ENCODE assay signal across 18 mouse cellular contexts in the genomic region with DNA sequence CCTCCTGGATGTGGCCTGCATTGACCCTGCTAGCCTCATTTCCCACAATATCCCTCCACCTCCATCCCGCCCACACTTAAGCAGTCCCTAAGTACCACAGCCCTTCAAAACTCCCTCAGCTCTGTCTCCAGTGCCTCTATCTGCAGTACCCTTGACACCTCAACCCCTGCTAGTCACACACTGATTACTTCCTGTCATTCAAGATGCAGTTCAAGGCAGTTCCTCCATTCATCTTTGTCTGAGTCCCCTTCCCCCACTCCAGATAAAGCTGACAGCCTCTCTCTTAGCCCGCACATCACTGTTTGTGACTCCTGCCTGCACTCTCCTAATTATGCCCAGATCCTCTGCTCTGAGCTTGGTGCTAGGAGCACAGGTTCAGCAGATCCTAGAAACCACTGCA.
DNase-seq lines count a peak whose midpoint lies in the region; ATAC-seq and TF ChIP-seq lines count a peak whose summit lies in the region.
"Had no signal": no experiment of that assay in that cellular context is flagged by ENCODE, and none has a peak within 500 bp of the region (broad histone marks: within the 10 kb centered on the region; RNA-seq: fewer than 3 reads in every experiment).

No protein-coding gene starts in this region.

- H3K9ac ChIP-seq in hindbrain, embryonic 16.5 days (ENCODE audit: low read depth, low read length) = no peak overlapping the region
- H3K9ac ChIP-seq in midbrain, embryonic 12.5 days (replicated peaks) = no peak overlapping the region
- no peak overlapping the region for H3K9ac ChIP-seq in midbrain, postnatal 0 days (replicated peaks; ENCODE audit: low read length, poor library complexity, severe bottlenecking)
- H3K9ac ChIP-seq: heart, embryonic 12.5 days; intestine, embryonic 15.5 days; limb, embryonic 12.5 days; liver, embryonic 14.5 days; stomach, embryonic 15.5 days had no signal

- WGBS in hindbrain, embryonic 10.5 days = 34% methylated on average over 2 of the region's 2 CpGs
- 31% methylated on average over 2 of the region's 2 CpGs for WGBS in hindbrain, embryonic 16.5 days
- WGBS in midbrain, embryonic 12.5 days = 27% methylated on average over 2 of the region's 2 CpGs
- 40% methylated on average over 2 of the region's 2 CpGs for WGBS in midbrain, postnatal 0 days

- peak; percentile 8 for DNase-seq in hindbrain, embryonic 10.5 days (ENCODE audit: low spot score)
- no peak for DNase-seq in midbrain, postnatal 0 days (ENCODE audit: low spot score)
- DNase-seq in embryo, embryonic 11 days = peak; percentile 11
- no peak for DNase-seq in frontal cortex, postnatal 25 days (ENCODE audit: low spot score in 2 of 2)
- DNase-seq in lung, postnatal 36 days = no peak
- DNase-seq: cerebellum, adult 9-11 months; gastrocnemius, postnatal 25 days; heart, postnatal 36 days; layer of hippocampus, adult 9-11 months had no signal

- no peaks in the 10 kb centered on the region for H3K27me3 ChIP-seq in hindbrain, embryonic 10.5 days (ENCODE audit: insufficient read depth, poor library complexity, severe bottlenecking)
- H3K27me3 ChIP-seq in hindbrain, embryonic 16.5 days (replicated peaks; ENCODE audit: control insufficient read depth, insufficient read depth, low read length) = no peaks in the 10 kb centered on the region
- no peaks in the 10 kb centered on the region for H3K27me3 ChIP-seq in midbrain, embryonic 12.5 days
- no peaks in the 10 kb centered on the region for H3K27me3 ChIP-seq in midbrain, postnatal 0 days (ENCODE audit: insufficient read depth, low read length)
- H3K27me3 ChIP-seq: heart, embryonic 12.5 days; intestine, embryonic 15.5 days; limb, embryonic 12.5 days; megakaryocyte, embryonic 14.5 days; stomach, embryonic 15.5 days had no signal

- H3K9me3 ChIP-seq in hindbrain, embryonic 10.5 days = no peaks in the 10 kb centered on the region
- no peaks in the 10 kb centered on the region for H3K9me3 ChIP-seq in hindbrain, embryonic 16.5 days (ENCODE audit: control insufficient read depth, low read length)
- 0 out of 2 replicates have a peak, but pooled peaks cover 6% of the 10 kb centered on the region for H3K9me3 ChIP-seq in midbrain, embryonic 12.5 days
- H3K9me3 ChIP-seq in midbrain, postnatal 0 days (ENCODE audit: low read length) = no peaks in the 10 kb centered on the region
- H3K9me3 ChIP-seq: heart, embryonic 12.5 days; intestine, embryonic 15.5 days; stomach, embryonic 15.5 days had no signal

- TF ChIP-seq CTCF in midbrain, postnatal 0 days (IDR thresholded peaks at IDR 0.05) = no peak

- no peak overlapping the region for H3K4me2 ChIP-seq in hindbrain, embryonic 16.5 days (ENCODE audit: low read length)
- H3K4me2 ChIP-seq in midbrain, embryonic 12.5 days (replicated peaks) = no peak overlapping the region
- H3K4me2 ChIP-seq in midbrain, postnatal 0 days (ENCODE audit: low read depth, low read length, poor library complexity, severe bottlenecking) = no peak overlapping the region
- H3K4me2 ChIP-seq: heart, embryonic 12.5 days; intestine, embryonic 15.5 days; limb, embryonic 12.5 days; stomach, embryonic 15.5 days had no signal

- no peaks in the 10 kb centered on the region for H3K36me3 ChIP-seq in hindbrain, embryonic 10.5 days
- H3K36me3 ChIP-seq in hindbrain, embryonic 16.5 days (ENCODE audit: control insufficient read depth, insufficient read depth, low read length) = no peaks in the 10 kb centered on the region
- no peaks in the 10 kb centered on the region for H3K36me3 ChIP-seq in midbrain, embryonic 12.5 days
- no peaks in the 10 kb centered on the region for H3K36me3 ChIP-seq in midbrain, postnatal 0 days (ENCODE audit: insufficient read depth, low read length)
- H3K36me3 ChIP-seq: heart, embryonic 12.5 days; intestine, embryonic 15.5 days; limb, embryonic 12.5 days; stomach, embryonic 15.5 days had no signal

- H3K4me1 ChIP-seq in hindbrain, embryonic 10.5 days (replicated peaks) = peaks cover 11% of the 10 kb centered on the region
- no peaks in the 10 kb centered on the region for H3K4me1 ChIP-seq in hindbrain, embryonic 16.5 days (ENCODE audit: control insufficient read depth, insufficient read depth, low read depth, low read length)
- 0 out of 2 replicates have a peak, but pooled peaks cover 3% of the 10 kb centered on the region for H3K4me1 ChIP-seq in midbrain, embryonic 12.5 days
- H3K4me1 ChIP-seq in midbrain, postnatal 0 days (ENCODE audit: insufficient read depth, low read length) = no peaks in the 10 kb centered on the region
- H3K4me1 ChIP-seq: intestine, embryonic 15.5 days; limb, embryonic 12.5 days; megakaryocyte, embryonic 14.5 days; stomach, embryonic 15.5 days had no signal

- no peak overlapping the region for H3K27ac ChIP-seq in hindbrain, embryonic 10.5 days
- no peak overlapping the region for H3K27ac ChIP-seq in hindbrain, embryonic 16.5 days (ENCODE audit: low read depth, low read length)
- no peak overlapping the region for H3K27ac ChIP-seq in midbrain, embryonic 12.5 days (replicated peaks)
- H3K27ac ChIP-seq in midbrain, postnatal 0 days (ENCODE audit: low read depth, low read length) = no peak overlapping the region
- H3K27ac ChIP-seq: intestine, embryonic 15.5 days; limb, embryonic 12.5 days; liver, embryonic 14.5 days; stomach, embryonic 15.5 days had no signal

- no peak for ATAC-seq in hindbrain, embryonic 16.5 days
- ATAC-seq in midbrain, embryonic 12.5 days (ENCODE audit: low FRiP score, low read depth) = 0 out of 2 replicates have a peak, but pooled peaks have one; percentile 49
- no peak for ATAC-seq in midbrain, postnatal 0 days (ENCODE audit: low FRiP score)
- ATAC-seq: intestine, embryonic 15.5 days; lung, postnatal 0 days had no signal

- H3K4me3 ChIP-seq in hindbrain, embryonic 10.5 days = no peak overlapping the region
- no peak overlapping the region for H3K4me3 ChIP-seq in hindbrain, embryonic 16.5 days (ENCODE audit: low read length)
- no peak overlapping the region for H3K4me3 ChIP-seq in midbrain, embryonic 12.5 days
- no peak overlapping the region for H3K4me3 ChIP-seq in midbrain, postnatal 0 days (ENCODE audit: low read depth, low read length)
- H3K4me3 ChIP-seq: heart, embryonic 12.5 days; intestine, embryonic 15.5 days; limb, embryonic 12.5 days; megakaryocyte, embryonic 14.5 days; stomach, embryonic 15.5 days had no signal

Comparison
In these comparisons a context has a peak if more than half of its experiments do, and no peak if none do; other contexts are left out.
1. DNase-seq: peak in hindbrain, embryonic 10.5 days (single experiment) and embryo, embryonic 11 days (single experiment); none in midbrain, postnatal 0 days (single experiment), frontal cortex, postnatal 25 days (0 of 2) and lung, postnatal 36 days (single experiment).